Mouse (Mus musculus): ENCODE data around the gene Dcun1d1. TPM values are rescaled to one million over a fixed set of nuclear protein-coding genes. Genes with fewer than 3 reads are reported as not detected.

Gene Dcun1d1
- polyA plus RNA-seq, 1 experiment from 2014 or later, result 103 TPM

DNA sequence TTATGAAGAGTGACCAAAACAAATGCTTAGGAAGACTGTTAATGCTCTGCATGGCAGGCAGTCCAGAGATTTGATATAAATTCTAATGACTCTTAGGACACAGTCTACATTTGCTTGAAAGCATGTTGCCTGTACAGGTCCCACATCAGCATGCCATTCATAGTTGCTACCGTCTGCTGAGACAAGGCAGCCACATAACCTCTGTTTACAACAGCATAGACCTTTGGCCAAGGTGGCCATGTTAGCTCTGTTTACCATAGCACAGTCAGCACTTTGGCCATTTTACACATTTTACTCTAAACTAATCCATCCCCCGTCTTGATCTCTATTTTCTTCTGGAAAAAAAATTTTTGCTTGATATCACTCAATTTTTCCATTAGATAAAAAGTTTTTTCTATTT is 47.7 kb downstream of the Dcun1d1 start:
- H3K9ac ChIP-seq, result no peak overlapping the region
- no peaks in the 10 kb centered on the region for H3K9me3 ChIP-seq
- H3K4me2 ChIP-seq (replicated peaks), result no peak overlapping the region
- no peaks in the 10 kb centered on the region for H3K27me3 ChIP-seq
- peaks cover 11% of the 10 kb centered on the region for H3K36me3 ChIP-seq
- WGBS, result 93% methylated on average over 2 of the region's 2 CpGs
- H3K4me1 ChIP-seq, result no peaks in the 10 kb centered on the region
- H3K27ac ChIP-seq, result no peak overlapping the region
- H3K4me3 ChIP-seq, result no peak overlapping the region
- ATAC-seq (ENCODE audit: insufficient number of reproducible peaks, insufficient read depth, low FRiP score, low TSS enrichment), result no peak

DNA sequence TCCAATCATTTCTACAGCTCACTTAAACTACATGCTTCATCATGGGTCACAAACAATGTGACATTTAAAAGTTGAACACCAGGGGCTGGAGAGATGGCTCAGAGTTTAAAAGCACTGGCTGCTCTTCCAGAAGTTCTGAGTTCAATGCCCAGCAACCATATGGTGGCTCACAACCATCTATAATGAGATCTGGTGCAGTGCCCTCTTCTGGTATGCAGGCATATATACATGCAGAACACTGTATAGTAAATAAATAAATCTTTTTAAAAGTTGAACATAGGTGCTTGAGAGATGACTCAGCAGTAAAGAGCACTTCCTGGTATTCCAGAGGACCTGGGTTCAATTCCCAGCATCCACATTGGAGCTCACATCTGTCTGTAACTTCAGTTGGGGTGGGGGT is 54.0 kb downstream of the Dcun1d1 start:
- Histone ChIP-seq H3K4me3 (no peak overlapping the region), H3K27ac (no peak overlapping the region), H3K36me3 (no peaks in the 10 kb centered on the region), H3K4me2 (replicated peaks) (no peak overlapping the region), H3K4me1 (no peaks in the 10 kb centered on the region), H3K27me3 (no peaks in the 10 kb centered on the region), H3K9ac (no peak overlapping the region), H3K9me3 (no peaks in the 10 kb centered on the region)
- ATAC-seq (ENCODE audit: insufficient number of reproducible peaks, insufficient read depth, low FRiP score, low TSS enrichment), result no peak

- Histone ChIP-seq H3K9me3 (no peaks in the 10 kb centered on the region), H3K36me3 (0 out of 2 replicates have a peak, but pooled peaks cover 4% of the 10 kb centered on the region), H3K27ac (no peak overlapping the region), H3K9ac (no peak overlapping the region), H3K4me3 (no peak overlapping the region), H3K4me1 (no peaks in the 10 kb centered on the region), H3K27me3 (no peaks in the 10 kb centered on the region), H3K4me2 (replicated peaks) (no peak overlapping the region)
- WGBS, result 94% methylated on average over 9 of the region's 9 CpGs
- ATAC-seq (ENCODE audit: insufficient number of reproducible peaks, insufficient read depth, low FRiP score, low TSS enrichment), result no peak
Measured at GRCm38 (mm10) chr3:35849326-35849725, 87.9 kb downstream of the Dcun1d1 start.

Other genes starting within 250 kb of the Dcun1d1 start
- 37.1 and 38.3 TPM in 2 replicates for gene Atp11b, start 183.3 kb downstream of the Dcun1d1 start, polyA plus RNA-seq (2016; fragmentation: Nextera tagmentation; extraction: Ambion mirVana)
- 39.0 and 43.1 TPM in 2 replicates for gene Mccc1, start 63.2 kb upstream of the Dcun1d1 start, polyA plus RNA-seq (2016; fragmentation: Nextera tagmentation; extraction: Ambion mirVana)
- gene Ccdc144b, start 116.1 kb upstream of the Dcun1d1 start, polyA plus RNA-seq (2016; fragmentation: Nextera tagmentation; extraction: Ambion mirVana), result not detected in 2 replicates
- gene Acad9, start 128.5 kb upstream of the Dcun1d1 start, polyA plus RNA-seq (2016; fragmentation: Nextera tagmentation; extraction: Ambion mirVana), result 97.9 and 98.3 TPM in 2 replicates
- gene D3Ertd254e, start 213.6 kb upstream of the Dcun1d1 start, polyA plus RNA-seq (2016; fragmentation: Nextera tagmentation; extraction: Ambion mirVana), result 9.5 and 10.2 TPM in 2 replicates

Data from embryonic facial prominence, embryonic 12.5 days (tissue).